Mouse (Mus musculus) right cerebral cortex, postnatal 36 days (tissue): ENCODE data around the gene Gatad2b.

Experiments used
- DNase-seq, 2 experiments: peaks; one replicate each; pipeline ENCODE4 v3.0.0; 2022; ENCODE audit warnings: low spot score in 2 of 2, mixed read lengths in 1 of 2

Gatad2b gene

DNA sequence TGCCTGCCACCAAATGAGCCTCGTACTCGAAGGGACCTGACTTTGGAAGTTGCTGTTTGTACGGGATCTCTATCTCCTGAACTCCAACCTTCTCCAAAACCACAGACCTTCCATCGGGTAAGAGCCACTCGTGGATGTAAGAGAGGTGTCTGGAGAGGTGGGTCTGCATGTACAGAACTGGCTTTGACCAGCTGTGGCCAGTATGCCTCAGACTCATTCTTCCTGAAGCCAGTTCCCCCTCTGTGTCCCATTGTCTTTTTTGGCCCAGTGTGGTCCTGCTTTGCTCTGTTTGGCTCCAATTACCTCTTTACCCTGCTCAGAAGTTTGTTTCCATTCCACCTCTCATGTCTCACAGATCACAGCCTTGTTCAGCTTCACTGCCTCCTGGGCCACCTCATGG is 85.5 kb downstream of the Gatad2b start:
- no peak for DNase-seq

DNA sequence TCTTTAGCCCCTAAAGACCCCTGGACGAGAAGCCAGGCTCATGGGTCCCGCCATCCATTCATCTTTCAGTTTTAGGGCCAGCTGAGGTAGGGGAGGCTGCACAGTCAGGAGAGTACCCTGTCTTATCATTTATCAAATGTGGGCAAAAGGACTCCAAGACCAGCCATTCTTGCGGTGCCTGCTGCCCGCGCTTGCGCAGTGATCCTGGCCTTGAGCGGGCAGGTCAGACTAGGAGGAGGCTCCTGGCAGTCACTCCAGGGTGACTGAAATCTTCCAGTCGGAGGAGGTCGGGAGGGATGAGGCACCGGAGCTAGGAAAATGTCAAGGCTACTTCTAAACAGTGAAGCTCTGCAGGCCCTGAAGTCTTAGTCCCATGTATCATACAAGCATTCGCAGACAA is 88.7 kb downstream of the Gatad2b start:
- DNase-seq, result no peak

DNA sequence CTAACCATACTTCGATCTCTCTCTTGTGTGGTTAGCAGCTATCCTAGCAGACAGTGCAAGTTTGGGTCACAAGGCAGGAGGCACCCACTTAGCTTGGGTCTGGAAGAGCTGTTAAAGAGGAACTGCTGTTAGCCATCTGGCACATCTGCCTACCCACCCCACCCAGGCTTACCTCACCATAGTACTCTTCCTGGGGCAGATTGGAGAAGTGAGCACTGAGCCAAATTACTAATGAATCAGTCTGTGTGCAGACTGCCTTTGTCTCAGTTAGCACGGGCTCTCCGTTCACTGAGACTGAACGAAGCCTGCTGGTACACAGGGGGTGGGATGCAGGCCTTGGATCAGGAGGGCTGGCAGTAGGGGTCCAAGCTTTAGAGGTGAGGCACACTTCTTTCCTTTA is 90.7 kb downstream of the Gatad2b start:
- no peak for DNase-seq

DNA sequence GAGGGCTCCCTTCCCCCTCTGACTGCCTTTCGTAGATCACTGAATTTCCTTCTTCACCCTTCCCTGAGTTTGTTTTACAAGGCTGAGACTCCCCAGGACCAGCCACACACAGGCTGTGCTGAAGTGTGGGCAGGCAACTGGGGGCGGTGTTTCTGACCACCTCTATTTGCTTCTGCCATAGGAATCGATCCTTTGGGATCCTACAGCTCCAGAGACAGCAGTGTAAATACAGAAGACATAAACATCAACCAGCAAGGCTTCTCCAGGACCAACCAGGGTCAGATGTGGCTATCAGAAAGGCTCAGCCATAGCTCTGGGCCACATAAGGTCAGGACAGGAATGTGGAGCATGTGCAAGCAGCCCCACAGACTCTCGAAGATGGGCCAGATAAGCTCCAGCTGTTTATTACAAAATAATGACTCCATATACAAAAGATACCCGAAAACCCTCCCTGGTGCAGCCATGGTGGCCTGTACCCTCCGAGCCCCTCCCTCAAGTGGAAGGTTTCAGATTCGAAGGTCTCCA is 91.9 kb downstream of the Gatad2b start:
- DNase-seq, result no peak

DNA sequence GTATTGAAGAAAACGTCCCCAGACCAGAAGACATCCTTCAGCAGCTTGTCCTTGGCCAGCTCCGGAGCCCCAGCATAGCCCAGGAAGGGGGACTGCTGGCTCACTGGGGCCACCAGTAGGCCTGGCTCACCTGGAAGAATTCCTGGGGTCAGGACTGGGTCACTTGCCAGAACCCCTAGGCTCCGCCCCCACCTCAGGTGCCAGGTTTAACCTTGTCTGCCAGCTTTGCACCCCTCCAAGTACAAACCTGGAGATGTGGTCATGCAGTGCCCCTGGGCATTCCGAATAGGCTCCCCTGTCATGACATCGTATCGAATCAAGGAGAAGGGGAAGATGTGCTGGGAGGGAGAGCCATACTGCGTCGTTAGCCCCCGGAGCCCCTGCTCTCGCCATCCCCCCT is 93.8 kb downstream of the Gatad2b start:
- no peak for DNase-seq

DNA sequence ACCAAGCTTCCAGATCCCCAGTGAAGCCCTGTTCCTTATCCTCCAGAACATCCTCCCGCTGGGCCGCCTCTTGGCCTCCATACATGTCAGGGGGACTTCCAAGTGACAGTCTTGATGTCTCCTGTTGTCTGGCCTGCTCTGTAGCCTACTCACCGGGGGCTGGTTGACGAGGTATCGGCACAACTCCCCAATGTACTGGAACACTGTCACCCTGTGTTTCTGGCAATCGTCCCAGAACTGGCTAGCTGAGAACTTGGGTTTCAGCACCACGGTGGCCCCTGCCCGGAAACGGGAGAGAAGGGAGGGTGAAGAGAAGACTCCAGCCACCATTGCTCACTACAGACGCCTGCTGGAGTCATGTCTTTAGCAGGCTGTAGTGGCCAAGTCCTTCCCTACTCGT is 94.5 kb downstream of the Gatad2b start:
- no peak for DNase-seq

DNA sequence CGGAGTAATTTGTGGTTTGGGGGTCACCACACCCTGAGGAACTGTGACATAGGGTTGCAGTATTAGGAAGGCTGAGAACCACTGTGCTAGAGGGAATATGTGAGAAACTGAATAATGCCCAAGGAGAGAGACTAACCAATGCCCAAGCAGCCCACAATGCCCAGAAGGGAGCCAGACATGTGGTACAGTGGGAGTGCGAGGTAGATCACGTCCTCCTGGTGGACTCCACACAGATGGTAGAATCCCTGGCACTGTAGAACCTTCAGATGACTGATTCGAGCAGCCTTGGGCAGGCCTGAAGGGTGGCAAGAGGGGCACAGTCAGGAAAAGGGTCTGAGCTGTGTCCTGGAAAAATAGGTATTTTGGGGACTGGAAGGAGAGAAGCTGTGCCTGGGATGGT is 95.2 kb downstream of the Gatad2b start:
- DNase-seq, result no peak

DNA sequence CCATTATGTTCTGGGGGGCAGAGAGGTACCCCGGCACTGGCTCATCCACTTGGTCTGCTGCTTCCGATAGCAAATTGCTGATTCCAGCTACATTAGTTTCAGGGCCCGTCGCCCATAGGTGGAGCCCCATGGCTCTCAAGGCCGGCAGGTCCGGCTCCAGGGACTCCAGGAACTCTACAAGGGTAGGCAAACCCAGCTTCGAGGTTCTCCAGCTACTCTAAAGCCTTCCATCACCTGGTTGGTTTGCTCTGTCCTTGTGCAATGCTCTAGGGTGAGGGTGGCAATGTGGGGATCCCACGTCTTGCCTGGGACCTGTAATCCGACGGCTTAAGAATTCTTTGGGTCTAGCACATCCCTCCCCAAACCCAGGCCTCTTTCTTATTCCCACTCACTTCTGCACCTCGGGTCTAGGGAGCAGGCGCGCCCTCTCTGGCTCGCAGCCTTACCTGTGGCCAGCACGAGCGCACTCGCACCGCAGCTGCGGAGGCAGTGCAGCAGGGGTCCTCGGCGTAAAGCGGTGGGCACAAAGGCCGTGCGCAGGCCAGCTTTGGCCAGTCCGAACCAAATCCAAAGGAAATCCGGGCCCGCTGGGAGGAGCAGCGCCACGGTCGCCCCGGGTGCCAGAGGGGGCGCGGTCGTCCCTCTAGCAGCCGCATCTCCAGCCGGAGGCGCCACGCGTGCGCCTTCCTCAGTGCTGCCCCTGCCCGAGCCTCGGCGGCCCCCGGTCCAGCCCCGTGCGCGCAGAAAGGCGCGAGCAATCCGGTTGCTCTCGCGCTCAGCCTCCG is 95.9 kb downstream of the Gatad2b start:
- no peak for DNase-seq

DNA sequence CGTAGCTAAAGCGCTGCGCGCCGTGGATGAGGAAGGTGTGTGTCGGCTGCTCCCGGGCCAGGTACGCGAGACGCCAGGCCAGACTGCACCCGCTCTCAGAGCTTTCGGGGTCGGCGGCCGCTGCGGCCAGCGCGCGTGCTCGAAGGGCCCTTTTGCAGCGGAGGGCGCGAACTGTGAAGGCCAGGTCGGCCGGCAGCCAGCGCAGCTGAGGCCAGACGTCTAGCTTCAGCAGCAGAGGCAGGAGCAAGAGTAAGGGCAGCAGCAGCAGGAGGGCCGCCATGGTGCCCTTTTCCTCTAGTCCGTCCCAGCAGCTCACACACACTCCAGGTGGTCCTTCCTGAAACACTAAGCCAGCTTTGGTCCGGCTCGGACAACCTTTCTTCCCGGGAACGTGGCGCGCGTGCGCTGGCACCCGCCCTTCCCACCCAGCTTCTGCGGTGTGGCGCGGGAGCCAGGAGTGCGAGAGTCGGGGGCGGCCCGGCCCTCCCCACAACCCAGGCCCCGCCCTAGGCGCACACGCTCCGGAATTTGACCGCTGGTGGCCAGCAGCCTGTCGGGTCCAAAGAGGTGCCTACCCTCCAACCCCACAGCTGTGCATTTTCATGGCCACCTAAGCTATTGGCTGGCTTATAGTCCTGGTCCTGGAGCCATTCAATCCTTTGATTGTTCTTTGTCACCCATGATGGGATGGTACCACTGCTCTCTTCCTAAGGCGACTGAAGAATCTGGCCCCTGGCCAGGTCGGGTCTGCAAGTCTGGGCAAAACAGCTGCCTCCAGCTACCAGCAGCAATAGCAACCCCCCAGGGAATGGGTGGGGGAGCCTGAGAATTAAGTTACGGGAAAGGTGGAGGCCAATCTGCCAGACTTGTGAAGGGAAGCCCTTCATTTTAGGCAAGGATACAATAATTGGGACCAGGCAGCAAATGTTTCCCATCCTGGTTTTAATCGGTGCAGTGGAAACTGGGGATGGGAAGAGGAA is 96.8 kb downstream of the Gatad2b start, which contains the start of gene Slc27a3:
Gene Slc27a3, minus strand, starts transcription at position 428 of the 980 bp plus-strand sequence.
- DNase-seq, result peak in 1 of 2 experiments; percentile 28

DNA sequence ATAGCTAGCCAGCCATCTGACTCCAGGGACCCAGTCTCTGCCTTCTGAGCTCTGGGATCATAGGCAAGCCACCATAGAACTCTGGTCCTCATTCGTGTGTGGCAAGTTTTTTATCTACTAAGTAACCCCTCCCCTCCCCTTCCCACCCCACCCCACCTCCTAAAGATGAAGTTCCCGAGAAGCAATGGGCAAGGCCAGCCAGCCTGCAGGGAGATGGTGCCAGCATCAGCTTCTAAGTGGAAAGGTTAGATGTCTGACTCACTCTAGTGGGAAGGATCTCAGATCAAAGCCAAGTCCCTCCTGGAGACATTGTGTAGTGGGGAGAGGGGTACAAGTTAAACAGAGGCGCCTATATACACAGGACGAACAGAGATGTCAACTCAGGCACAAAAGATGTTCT is 98.0 kb downstream of the Gatad2b start:
- DNase-seq, result no peak

DNA sequence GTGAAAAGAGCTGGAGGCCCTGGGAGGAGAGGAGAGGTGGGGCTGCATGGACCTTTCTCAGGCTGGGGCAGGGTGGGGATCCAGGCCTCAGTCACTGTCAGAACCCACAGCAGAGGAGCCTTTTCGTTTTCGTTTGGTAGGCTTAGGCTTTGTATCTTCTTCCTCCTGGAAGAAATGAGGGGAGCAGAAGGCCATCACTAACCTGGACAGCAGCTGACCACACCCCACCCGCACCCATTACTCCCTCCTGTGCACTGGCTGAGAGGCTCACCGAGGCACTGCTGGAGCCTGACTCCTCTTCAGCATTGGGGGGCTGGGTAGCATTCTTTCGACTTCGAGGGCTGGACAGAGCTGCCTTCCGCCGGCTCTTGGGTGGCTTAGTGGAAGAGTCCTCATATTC is 99.0 kb downstream of the Gatad2b start:
- no peak for DNase-seq

DNA sequence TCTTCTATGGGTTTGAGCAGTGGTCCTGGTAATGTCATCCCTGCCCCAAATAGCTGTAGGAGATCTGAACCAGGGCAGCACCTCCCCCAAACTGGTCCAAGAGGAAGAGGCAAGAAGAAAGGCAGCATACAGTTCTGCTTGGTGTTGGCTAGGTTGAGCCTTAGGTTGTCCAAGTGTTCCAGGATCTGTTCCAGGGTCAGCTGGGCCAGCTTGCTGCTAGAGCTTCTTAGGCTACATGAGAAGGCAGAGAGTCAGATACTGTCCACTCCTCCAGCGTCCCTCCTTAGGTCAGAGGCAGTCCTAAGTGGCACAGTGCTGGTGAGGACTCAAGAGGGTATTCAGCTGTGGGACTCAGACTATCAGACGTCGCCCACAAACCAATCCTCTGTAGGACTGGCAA is 99.7 kb downstream of the Gatad2b start:
- DNase-seq, result no peak

DNA sequence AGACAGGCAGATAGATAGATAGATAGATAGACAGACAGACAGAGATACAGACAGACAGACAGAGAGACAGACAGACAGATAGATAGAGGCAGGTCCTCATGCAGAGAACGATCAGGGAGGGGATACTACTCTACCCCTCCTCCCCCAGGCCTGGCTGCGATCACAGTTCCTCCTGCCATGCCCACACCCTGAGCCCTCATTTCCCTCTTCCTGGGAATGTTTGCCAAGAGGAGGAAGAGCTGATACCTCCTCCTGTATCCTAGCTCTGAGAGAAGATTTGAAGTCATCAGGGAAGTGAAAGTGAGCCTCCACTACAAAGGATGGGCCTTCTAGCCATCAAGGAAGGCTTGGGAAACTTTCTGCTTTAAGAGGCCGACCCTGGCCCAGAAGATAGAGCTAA is 102.7 kb downstream of the Gatad2b start:
- no peak for DNase-seq

DNA sequence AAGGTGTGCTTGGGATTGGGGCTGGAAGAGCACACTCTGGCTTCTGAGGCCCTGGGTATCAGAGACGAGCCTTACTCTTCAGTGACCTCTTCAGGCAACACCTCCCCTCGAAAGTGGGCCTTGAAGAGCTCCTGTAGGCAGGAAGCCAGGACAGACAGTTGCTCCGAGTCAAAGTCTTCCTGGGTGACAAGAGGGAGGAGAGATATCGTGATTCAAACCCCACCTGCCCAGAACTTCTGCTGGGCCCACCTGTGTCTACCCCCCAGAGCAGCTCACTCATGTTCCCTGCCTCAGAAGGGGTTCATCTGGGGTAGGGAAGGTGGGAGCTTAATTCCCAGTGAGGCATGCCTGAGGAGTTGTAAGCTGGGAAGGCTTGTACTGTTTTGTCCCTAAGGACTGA is 108.0 kb downstream of the Gatad2b start:
- no peak for DNase-seq

DNA sequence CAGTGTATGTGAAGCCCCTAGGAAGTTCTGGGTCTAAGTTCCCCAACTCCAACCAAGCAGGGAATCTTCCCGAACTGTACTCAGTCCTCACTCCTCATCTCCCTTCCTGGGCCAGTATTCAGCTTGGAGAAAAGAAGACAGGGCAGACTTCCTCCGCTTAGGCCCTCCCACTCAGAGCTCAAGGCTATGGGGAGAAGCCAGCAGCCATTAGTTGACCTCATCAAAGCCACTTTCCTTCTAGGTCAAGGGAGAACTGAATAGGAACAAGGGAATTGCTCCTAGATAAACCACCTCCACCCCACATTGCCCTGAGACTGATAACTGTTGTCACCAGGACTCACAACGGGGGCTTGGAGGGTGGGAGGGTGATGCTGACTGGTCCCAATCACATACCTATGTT is 111.1 kb downstream of the Gatad2b start:
- no peak for DNase-seq

DNA sequence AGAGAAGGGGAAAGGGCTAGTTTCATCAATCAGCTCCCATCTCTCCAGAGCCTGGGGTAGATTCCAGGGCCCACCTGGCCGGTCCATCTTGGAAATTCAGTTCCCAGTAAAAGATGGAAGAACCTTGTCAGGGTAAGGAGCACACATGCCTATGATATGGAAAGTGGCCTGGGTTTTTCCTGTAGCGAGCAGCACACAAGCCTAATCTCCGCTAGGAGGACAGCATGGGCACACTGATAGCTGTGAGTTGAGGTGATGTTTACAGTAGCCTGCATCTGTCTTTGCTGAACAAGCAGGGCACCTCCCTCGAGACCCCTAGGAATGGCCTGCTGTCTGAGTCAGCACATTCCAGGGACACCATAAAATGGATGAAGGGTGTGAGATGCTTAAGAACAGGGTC is 111.6 kb downstream of the Gatad2b start:
- no peak for DNase-seq

DNA sequence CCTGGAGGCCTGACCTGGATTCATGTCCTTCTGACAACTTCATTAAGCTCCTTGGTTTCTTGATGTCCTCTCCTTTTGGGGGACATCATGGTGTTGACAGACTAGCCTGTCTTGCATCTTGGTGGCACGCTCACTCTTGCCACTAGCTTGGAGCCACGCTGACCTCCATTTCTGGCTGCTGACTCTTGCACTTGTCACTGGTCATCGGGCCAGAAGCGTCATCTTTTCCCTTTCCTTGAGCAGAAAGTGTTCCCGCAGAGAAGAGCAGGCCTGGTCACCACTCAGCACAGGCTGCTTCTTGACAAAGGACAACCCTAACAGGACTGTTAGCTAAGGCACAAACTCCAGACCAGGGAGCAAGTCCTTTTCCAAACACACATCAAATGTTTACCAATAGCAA is 113.4 kb downstream of the Gatad2b start:
- no peak for DNase-seq

DNA sequence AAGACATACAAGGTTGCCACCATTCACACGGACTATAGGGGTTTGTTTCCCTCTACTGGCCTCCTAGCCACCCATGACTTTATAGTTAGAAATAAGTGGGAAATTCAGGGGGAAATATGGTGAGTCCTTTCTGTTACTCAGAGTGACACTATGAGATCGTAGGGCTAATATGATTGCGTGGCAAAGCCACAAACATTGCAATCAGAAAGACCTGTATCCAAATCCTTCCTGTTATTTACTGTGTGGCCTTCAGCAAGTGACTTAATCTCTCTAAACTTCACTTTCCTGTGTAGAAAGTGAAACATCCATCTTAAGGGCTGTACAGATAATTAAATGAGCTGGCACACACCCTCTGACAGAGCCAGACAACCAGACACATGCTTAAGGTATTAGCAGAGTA is 115.7 kb downstream of the Gatad2b start:
- no peak for DNase-seq

DNA sequence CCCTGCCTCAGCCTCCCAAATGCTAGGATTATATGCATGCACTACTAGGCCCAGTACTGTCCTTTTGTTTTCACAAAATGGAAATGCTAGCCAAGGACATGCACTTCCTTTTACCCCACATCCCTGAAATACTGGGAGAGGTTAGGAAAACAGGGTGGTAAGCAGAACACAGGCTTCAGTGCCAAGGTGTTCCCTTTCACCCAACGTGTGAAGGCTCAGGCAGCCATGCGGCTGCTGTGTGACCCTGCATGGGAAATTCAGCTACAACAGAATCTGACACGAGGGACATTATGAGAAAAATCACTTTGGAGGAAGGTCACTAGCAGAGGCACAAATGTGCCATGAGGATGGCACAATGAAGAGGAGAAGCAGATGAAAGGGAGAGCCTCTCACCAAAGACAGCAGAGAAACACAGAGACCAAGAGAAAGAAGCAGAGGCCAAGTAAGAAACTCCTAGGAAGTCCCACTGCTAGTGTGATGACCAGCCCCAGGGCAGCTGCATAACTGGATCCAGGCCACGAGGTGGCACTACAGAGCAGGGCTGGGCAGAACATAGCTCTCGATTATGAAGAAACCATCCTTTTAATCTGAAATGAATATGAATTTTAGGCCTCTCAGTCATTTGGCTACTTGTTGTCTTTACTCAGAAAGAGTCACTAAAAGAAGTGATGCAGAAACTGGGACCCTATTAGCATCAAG is 119.5 kb downstream of the Gatad2b start:
- peak in 1 of 2 experiments; percentile 41 for DNase-seq

DNA sequence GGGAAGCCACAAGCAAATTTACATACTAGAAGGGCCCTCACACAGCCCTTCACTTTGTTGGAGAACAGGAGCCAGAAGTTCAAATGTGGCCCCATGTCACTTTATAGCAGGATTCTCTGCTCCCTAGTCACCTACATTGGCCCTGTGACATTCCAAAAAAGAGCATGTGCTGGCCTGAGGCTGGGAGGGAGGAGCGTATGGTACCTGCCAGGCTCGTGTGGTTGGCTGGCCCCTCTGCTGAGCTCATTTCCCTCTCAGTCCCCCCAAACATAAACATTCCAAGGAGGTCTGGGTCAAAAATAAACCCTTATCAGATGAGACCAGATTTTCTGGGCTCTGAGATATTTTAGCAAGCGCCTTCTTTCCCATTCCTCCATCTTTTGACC is 120.0 kb downstream of the Gatad2b start:
- DNase-seq, result no peak
